Mouse (Mus musculus) testis, adult 2 months (tissue): ENCODE results near the gene Nkx1-2. TPM values are rescaled to one million over a fixed set of nuclear protein-coding genes. Genes with fewer than 3 reads are reported as not detected.

Experiments
- H3K27ac ChIP-seq: fragments of 200-500 bp; 2 replicates; pipeline ENCODE4 v1.5.1; 2012; ENCODE audit warnings: low read depth, low read length; ENCODE audit not compliant: control insufficient read depth, insufficient read depth
- H3K27me3 ChIP-seq: fragments of 200-500 bp; 2 replicates; pipeline ENCODE4 v1.6.1; 2012; ENCODE audit warnings: mild to moderate bottlenecking, low read length, moderate library complexity; ENCODE audit not compliant: control insufficient read depth, insufficient read depth
- H3K36me3 ChIP-seq: fragments of 200-500 bp; 2 replicates; pipeline ENCODE4 v1.6.1; 2012; ENCODE audit warnings: mild to moderate bottlenecking, low read length; ENCODE audit not compliant: control insufficient read depth, insufficient read depth
- H3K4me1 ChIP-seq: fragments of 200-500 bp; 2 replicates; pipeline ENCODE4 v1.6.1; 2012; ENCODE audit warnings: low read length; ENCODE audit not compliant: control insufficient read depth, insufficient read depth
- H3K4me3 ChIP-seq: fragments of 200-500 bp; 2 replicates; pipeline ENCODE4 v1.5.1; 2012; ENCODE audit warnings: low read depth, mild to moderate bottlenecking, low read length, moderate library complexity, mixed read lengths; ENCODE audit not compliant: control insufficient read depth
- CTCF ChIP-seq: fragments of 200-500 bp; IDR thresholded peaks from 2 replicates; pipeline ENCODE4 v1.5.1; 2012; ENCODE audit warnings: low read depth, mild to moderate bottlenecking, inconsistent platforms, low read length, moderate library complexity; ENCODE audit not compliant: control insufficient read depth, insufficient read depth, insufficient replicate concordance
- POLR2A ChIP-seq: fragments of 200-500 bp; IDR thresholded peaks from 2 replicates; pipeline ENCODE4 v1.6.1; 2012; ENCODE audit warnings: low read depth, mild to moderate bottlenecking, inconsistent platforms, low read length, moderate library complexity; ENCODE audit not compliant: control insufficient read depth
- polyA plus RNA-seq: library from polyadenylated mRNA; depleted of rRNA; stranded (reverse); fragments of >200 nt; gene quantifications from 2 replicates; pipeline ENCODE4 v1.2.3, GENCODE M21; 2012

Nkx1-2 gene
- polyA plus RNA-seq, 1 experiment: 0.15 TPM

- TF ChIP-seq POLR2A (no peak), CTCF (no peak)
- Histone ChIP-seq H3K36me3 (no peaks in the 10 kb centered on the region), H3K4me3 (no peak overlapping the region), H3K4me1 (peaks cover 5% of the 10 kb centered on the region), H3K27me3 (no peaks in the 10 kb centered on the region), H3K27ac (no peak overlapping the region)
These were observed 24.8 kb downstream of the Nkx1-2 start for GRCm38 (mm10) chr7:132574646-132575045.

- no peak overlapping the region for H3K4me3 ChIP-seq
- no peak overlapping the region for H3K27ac ChIP-seq
- no peaks in the 10 kb centered on the region for H3K27me3 ChIP-seq
- TF ChIP-seq CTCF: no peak
- TF ChIP-seq POLR2A: no peak
- H3K36me3 ChIP-seq: no peaks in the 10 kb centered on the region
- peaks cover 5% of the 10 kb centered on the region for H3K4me1 ChIP-seq
These were observed 26.2 kb downstream of the Nkx1-2 start for GRCm38 (mm10) chr7:132573205-132573604.

- Histone ChIP-seq H3K4me1 (peaks cover 5% of the 10 kb centered on the region), H3K4me3 (no peak overlapping the region), H3K27me3 (no peaks in the 10 kb centered on the region), H3K27ac (no peak overlapping the region), H3K36me3 (no peaks in the 10 kb centered on the region)
- TF ChIP-seq POLR2A (no peak), CTCF (no peak)
These were observed 26.7 kb downstream of the Nkx1-2 start for GRCm38 (mm10) chr7:132572738-132573137.

DNA sequence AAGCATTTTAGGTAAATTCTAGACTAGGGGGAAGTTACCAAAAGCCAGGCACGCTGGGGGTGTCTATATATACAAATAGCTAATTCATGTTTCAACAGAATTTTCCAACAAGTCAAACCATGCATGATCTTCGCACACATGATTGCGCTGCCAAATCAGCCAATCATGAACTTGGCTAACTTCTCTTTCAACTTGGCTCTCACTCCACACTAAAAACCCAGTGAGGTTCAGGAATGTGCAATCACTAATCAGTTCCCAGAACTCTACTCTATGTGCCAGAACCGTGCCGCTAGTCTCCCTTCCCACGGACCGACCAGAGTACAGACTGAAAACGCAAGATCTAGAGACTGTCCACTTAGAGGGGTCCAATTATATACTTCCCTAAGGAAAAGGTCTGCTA is 28.0 kb downstream of the Nkx1-2 start:
- Histone ChIP-seq H3K27me3 (no peaks in the 10 kb centered on the region), H3K27ac (no peak overlapping the region), H3K4me1 (peaks cover 5% of the 10 kb centered on the region), H3K36me3 (no peaks in the 10 kb centered on the region; the same call in 1 of the 2 replicates), H3K4me3 (no peak overlapping the region)
- no peak for TF ChIP-seq CTCF
- no peak for TF ChIP-seq POLR2A

DNA sequence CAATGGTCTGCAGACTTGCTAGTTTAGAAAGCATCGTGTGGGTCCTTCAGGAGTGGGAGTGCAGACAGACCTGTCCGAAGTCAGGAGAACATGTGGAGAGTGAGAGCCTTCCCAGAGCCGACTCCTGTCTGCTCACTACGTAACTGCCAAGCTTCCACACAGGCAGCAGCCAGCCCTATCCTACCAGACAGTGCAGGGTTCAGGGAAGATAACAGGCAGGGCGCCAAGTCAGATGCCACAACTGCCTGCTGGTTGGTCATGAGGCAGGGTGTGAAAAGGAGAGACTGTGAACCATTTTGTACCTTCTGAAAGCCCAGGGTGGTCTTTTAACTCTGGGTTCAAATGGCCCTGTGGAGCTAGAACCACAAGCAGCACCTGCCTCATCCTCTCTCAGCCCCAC is 29.4 kb downstream of the Nkx1-2 start:
- no peaks in the 10 kb centered on the region for H3K27me3 ChIP-seq
- no peak overlapping the region for H3K4me3 ChIP-seq
- no peak overlapping the region for H3K27ac ChIP-seq
- H3K36me3 ChIP-seq: no peaks in the 10 kb centered on the region; the same call in 1 of the 2 replicates
- H3K4me1 ChIP-seq: no peaks in the 10 kb centered on the region
- TF ChIP-seq POLR2A: no peak
- no peak for TF ChIP-seq CTCF

DNA sequence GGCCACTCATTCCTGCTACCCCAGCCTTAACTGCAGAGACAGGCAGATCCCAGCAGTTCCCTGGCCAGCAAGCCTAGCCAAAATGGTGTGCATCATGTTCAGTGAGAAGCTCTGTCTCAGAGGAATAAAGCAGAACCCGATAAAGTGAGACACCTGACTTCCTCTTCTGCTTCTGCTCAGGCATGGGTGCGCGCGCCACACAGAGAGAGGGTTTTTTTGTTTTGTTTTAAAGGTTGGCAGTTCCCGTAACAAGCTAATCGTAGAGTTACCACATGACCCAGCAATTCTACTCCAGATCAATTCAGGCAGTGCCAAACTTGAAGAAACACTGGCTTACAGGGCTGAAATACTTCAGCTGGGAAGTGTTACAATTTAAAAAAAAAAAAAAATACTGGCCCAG is 30.6 kb downstream of the Nkx1-2 start:
- no peaks in the 10 kb centered on the region for H3K4me1 ChIP-seq
- H3K27me3 ChIP-seq: no peaks in the 10 kb centered on the region
- no peak for TF ChIP-seq POLR2A
- no peak for TF ChIP-seq CTCF
- H3K36me3 ChIP-seq: no peaks in the 10 kb centered on the region; the same call in 1 of the 2 replicates
- no peak overlapping the region for H3K4me3 ChIP-seq
- no peak overlapping the region for H3K27ac ChIP-seq

DNA sequence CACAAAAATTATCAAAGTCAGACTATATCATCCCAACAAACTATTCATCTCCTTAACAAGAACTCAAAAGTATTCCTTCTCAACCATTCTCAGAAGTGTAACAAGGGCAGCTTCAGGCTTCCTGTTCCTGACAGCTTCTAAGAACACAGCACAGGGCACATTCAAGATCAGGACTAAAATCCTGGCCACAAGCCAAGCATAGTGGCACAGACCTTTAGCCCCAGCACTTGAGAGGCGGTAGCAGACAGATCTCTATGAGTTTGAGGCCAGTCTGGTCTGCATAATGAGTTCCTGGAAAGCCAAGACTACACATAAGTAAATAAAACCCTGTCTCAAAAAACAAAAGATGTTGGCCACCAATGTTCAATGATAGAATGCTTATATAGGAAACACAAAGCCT is 33.6 kb downstream of the Nkx1-2 start:
- H3K36me3 ChIP-seq: peaks cover 3% of the 10 kb centered on the region; the same call in 1 of the 2 replicates
- H3K4me1 ChIP-seq: no peaks in the 10 kb centered on the region
- H3K27me3 ChIP-seq: no peaks in the 10 kb centered on the region
- no peak for TF ChIP-seq CTCF
- TF ChIP-seq POLR2A: no peak
- H3K4me3 ChIP-seq: no peak overlapping the region
- H3K27ac ChIP-seq: no peak overlapping the region
